Mouse (Mus musculus) cerebellum, postnatal 25 days (tissue): ENCODE results near the gene Arg2.
"Not testable (repeated sequence)": the region's sequence is repeated elsewhere in the genome, so short reads cannot be mapped to it uniquely, and the experiment has no call there.

Experiments used
- DNase-seq, 2 experiments: peaks; one replicate each; pipeline ENCODE4 v3.0.0; 2021; ENCODE audit warnings: mixed read lengths in 2 of 2

The Arg2 gene

DNA sequence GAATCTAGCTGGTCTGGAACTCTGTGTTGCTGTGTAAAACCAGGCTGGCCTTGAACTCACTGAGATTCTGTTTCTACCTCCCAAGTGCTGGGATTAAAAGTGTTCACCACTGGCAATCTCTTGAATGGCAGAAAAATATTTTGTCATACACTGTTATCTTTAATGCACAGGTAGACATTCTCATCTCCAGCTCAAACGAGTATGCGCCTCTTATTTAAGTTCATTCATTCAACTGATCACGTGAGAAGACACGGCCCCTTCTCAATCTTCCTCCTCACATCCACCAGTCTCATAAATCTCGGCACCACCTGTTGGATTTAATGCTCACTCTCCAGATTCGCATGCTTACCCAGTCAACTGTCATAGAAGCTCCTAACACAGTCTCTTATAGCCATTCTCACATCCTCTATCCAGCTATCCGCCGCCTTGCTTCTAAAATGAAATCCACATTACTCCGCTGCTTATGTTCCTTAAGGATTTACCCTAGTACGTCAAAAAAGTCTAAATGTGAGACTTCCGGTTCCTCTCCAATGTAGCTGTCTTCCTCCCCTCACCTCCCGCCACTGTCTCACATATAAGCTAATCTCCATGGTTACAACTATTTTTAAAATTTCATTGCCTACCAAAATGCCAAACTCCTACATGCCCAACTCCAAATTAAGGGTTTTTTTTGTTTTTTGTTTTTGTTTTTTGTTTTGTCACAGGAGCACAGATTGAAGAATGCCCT is 40.9 kb downstream of the Arg2 start:
- DNase-seq = no peak

DNA sequence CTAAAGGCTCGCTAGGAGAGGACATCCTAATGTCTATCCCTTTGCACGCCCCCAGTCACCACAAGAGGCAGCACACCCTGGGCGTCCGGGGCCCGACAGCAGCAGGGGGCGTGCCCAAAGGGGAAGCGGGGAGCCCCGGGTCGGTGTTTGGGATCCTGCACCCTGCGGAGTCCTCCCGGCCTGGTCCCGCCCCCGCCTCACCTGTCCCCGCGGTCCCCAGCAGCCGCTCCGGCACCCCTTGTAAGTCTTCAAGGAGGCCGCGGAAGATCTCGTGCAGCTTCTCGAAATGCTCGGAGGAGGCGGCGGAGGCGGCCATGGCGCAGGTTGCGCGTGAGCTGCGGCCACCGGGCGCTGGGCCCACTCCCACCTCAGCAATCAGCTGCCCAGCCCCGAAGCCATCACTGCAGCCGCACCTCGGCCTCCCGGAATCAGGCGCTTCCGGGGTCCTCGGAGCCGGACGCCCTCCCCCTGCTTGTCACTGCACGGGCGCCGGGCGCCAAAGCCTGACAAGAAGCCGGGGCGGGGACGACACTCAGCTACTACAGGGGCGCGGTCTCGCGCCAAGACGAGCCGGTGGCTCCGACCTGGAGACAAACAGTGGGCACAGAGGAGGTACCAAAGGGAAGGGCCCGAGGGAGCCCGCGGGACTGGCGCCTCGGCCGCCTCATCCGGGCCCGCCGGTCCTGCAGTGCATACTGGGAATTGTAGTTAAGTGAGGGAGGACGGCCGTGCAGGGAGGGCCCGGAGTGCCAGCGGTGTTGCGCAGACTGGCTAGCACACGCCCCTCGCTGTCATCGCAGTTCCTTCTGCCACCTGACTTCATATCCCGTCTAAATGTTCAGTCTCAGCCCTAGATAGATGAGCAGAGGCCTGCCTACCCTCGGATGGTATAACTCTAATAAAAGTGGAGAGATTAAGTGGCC is 41.7 kb downstream of the Arg2 start, which contains the start of gene Vti1b:
Gene Vti1b (minus strand): TSS at position 649 of the 923 bp plus-strand sequence.
- DNase-seq = peak; percentile 91 to 95

DNA sequence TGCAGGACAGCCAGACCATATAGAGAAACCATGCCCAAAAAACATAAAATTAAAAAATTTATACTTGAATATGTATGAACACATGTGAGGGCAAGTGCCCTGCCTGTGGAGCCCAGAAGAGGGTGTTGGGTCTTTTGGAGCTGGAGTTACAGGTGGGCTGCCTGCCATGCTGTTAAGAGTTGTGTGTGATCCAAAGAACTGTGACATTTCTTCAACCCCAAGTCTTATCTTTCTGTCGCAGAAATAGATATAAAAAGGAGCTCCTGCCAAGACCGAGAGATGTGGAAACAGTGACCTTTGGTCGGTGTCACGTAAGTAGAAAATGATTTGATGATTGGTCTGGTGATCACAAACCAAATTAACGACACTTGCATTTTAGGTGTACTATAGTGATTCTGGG is 43.1 kb downstream of the Arg2 start:
- DNase-seq = peak in 1 of 2 experiments; percentile 14

DNA sequence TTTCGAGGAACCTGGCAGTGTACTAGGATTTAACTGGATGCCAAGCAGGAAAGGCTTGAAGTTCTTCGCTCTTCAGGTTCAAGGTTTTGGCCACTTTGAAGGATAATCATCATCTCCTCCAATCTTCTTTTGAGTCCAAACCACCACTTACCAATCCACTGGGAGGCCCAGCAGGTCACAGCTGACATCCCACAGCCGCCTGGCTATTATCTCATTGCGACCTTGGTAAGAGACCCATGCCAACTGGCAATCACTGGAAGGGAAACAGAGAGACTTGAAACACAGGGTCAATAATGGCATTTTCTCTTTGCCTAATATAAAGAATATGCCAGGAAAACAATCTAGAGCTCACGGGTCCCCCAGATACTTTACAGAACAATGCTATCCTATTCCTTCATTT is 45.4 kb downstream of the Arg2 start:
- no peak for DNase-seq

DNA sequence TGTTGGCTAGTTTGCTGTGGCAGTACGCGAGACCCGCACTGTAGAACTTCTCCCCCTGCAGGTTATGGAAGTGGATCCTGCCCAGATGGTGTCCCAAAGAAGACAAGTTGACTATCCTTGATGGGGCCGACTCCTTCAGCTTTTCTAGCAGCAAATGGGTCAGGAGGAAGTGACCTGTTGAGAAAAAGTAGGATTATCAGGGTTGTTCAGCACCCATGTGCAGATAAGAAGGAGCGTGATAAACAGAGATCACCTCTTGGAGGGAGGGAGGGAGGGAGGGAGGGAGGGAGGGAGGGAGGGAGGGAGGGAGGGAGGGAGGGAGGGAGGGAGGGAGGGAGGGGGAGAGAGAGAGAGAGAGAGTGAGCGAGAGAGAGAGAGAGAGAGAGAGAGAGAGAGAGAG is 54.6 kb downstream of the Arg2 start:
- not testable (repeated sequence) for DNase-seq

DNA sequence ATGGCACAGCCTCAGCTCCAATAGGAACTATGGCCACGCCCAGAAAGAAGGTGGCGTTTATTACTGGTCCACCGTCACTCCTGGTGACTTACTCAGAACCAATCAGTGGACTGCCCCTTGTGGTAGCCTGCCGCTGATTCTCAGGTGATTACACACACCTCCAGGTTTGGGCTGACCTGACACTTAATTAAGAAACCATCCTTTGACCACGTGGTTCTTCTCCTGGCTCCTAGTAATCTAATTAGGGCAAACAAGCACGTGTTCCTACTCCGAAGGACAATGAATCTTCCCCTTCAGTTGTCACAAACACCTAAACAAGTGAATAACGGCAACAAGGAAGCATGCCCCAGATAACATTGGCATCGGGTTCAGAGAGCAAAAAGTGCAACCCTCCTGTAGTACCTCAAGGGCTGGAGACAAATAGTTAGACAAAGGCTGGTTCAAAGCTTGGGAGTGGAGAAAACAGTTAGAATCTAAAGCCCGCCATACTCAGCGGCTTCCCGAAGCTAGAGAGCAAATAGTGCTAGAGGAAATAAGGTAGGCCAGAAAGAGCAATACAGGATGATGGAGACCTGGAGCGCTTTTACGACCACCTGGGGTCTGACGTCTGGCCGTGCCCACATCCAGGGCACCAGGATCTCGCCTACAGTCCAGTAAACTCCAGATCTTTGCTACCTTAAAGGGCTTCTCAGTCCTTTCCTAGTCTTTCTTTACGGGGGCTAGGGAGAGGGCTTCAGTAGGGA is 60.5 kb downstream of the Arg2 start:
- peak; percentile 61 to 77 for DNase-seq

DNA sequence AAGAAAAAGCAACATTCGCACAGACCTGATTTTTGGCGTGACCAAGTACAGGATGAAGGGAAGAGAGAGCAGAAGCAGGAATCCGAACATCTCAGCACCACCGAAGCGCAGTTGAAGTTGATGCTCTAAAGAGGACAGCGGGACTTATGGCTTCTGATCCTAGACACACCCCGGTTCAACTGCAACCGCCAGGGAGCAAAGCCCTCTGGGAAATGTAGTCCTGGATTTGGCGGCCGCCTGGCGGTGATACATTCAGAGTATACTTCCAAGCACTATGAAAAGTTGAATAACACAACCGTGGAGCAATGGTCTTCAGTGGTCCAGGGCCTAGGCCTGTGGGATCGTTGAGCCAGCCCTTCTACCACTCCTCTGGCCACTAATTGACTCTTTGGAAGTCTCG is 61.1 kb downstream of the Arg2 start:
- peak; percentile 75 to 81 for DNase-seq

DNA sequence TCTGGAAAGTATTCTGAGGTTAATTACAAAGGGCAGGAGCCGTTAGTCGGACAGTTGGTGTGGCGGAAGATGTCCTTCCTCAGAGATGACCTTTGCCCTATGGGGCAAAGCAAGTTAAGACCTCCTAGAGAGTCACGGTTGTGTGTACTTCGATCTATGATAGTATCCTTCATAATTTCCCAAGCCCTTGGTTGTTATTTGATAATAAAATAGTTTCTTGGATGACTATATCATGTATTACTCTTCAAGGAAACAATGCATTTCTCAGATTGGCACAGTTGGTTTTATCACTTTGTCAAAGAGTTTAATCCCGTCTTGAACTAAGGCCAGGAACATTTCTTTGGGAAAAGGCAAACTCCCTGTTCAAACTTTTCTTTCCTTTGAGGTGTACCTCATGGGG is 61.6 kb downstream of the Arg2 start, which contains the start of gene Rdh11:
Gene Rdh11 (minus strand): TSS at position 101 of the 400 bp plus-strand sequence.
- DNase-seq = no peak

DNA sequence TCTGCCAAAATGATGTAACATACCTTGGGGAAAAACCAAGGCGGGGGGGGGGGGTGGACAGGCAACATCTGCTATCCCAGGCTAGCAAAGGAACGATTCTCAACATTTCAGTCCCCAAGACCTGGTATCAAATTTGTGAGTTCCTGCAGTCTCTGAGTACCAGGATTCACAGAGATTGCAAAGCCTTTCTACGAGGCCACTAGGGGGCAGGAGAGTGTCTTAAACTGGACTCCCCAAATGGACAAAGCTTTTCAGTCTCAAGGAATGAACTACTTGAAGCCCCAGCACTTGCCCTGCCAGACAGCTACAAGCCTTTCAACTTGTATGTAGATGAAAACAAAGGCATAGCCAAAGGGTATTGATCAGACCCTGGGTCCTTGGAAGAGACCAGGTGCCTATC is 62.9 kb downstream of the Arg2 start:
- DNase-seq = peak; percentile 63 to 81

DNA sequence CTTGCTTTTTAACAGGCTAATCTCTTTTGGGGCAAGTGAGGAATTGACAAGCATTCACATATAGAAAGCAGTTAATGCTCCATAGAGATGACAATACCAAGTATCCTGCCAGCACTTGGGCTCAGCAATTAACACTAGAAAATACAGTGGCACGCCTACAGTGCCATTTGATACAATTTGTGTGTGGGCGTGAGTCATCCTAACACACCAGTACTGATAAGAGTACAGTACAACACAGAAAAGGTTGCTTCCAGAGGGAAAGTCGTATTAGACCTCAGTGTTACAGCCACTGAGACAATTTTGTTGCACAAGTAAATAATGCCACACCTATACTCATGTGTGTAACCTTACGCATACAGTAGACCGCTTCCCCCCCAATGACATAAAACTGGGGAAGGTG is 66.5 kb downstream of the Arg2 start:
- no peak for DNase-seq

DNA sequence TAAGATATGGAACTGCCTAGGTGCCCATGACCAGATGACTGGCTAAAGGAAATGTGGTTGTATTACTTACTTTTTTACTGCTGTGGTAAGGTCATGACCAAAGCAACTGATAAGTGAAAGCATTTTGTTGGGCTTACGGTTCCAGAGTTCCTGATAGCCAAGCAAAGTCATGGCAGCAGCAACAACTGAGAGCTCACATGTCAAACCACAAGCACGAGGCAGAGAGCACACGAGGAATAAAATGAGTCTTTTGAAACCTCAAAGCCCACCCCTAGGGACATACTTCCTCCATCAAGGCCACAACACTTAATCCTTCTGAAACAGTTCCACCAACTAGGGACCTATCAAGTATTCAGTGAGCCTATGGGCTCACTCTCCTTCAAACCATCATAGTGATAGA is 71.3 kb downstream of the Arg2 start:
- no peak for DNase-seq
